Mouse (Mus musculus): ENCODE data around the gene Specc1l.
"Not testable (repeated sequence)": the region's sequence is repeated elsewhere in the genome, so short reads cannot be mapped to it uniquely, and the experiment has no call there.

The Specc1l gene

GRCm38 (mm10) chr10:75282648-75283047, 70.8 kb downstream of the Specc1l start:
- no peak for DNase-seq (ENCODE audit: low spot score in 2 of 2)

DNA sequence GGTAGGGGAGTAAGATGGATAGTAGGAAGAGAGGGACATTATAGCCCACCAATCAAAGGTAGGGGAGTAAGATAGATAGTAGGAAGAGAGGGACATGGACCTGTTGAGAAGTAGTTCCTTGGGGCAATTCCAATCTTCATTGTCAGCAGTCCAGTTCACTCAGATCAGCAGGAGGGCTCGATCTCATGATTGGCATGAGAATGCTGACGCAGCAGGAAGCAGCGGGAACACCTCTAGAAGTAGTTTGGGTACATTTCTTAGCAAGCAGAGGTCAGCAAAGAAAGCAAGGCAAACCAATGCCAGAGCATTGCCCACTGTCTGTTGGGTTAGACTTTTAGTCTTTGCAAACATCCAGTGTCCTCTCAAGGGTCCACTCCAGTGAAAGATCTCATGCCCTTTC, 71.9 kb downstream of the Specc1l start:
- no peak for DNase-seq (ENCODE audit: low spot score in 2 of 2)

GRCm38 (mm10) chr10:75288579-75288978, 76.7 kb downstream of the Specc1l start:
- DNase-seq (ENCODE audit: low spot score in 2 of 2), result no peak

DNA sequence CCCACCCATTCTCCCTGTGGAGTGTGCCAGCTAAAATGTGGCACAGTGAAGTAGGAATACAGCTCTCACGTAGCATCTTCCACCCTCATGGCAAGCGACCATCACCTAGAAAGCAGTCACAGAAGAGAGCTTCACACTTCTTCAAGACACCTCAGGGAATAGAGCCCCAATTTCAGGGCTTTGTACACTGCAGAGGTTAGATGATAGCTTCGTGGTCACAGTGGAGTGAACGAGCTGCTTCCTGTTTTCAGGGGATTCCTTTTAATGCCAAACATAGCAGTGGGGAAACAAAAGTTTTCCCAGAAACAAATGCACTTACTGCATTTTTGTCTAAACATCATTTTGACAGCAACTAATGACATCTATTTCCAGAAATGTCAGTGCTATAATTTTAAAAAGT, 77.5 kb downstream of the Specc1l start:
- no peak for DNase-seq (ENCODE audit: low spot score in 2 of 2)

DNA sequence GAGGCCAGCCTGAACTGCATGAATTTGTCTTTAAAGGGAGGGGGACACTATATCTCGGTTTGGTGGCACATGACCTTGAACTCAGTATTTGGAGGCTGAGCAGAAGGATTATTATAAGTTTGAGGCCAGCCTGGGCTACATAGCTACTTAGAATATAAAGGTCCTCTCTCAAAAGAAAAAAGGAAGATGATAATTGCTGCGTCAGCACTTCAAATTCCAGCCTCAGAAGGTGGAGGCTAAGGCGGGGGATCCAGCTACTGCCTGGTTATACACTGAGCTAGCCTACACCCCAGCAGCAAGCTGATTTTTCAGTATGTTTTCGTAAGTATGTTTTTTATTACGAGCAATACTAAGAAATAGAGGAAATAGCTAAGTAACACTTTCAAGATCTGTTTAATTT, 78.8 kb downstream of the Specc1l start:
- DNase-seq (ENCODE audit: low spot score in 2 of 2), result no peak

- DNase-seq (ENCODE audit: low spot score in 2 of 2), result no peak
Observed at GRCm38 (mm10) chr10:75291338-75291737, 79.5 kb downstream of the Specc1l start.

- not testable (repeated sequence) for DNase-seq (ENCODE audit: low spot score in 2 of 2)
Observed at GRCm38 (mm10) chr10:75292206-75292605, 80.3 kb downstream of the Specc1l start.

DNA sequence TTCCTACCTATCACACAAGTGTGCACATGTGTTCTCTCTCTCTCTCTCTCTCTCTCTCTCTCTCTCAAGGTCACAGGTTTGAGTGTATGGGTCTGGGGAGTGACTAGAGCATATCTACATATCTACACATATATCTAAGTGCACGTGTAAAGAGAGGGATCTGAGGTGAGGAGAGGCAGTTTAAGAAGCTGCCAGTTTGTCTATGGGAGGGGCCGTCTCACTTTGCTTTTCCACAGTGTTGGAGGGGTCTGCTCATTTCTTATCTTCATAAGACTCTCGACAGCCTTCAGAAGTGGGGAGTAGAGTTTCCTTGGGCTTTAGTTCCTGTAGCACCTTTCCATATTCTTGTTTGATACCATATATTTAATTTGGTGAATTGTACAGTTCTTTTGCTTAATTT, 81.4 kb downstream of the Specc1l start:
- DNase-seq (ENCODE audit: low spot score in 2 of 2), result no peak

GRCm38 (mm10) chr10:75294362-75294761, 82.5 kb downstream of the Specc1l start:
- no peak for DNase-seq (ENCODE audit: low spot score in 2 of 2)

- DNase-seq (ENCODE audit: low spot score in 2 of 2), result no peak
Observed at GRCm38 (mm10) chr10:75294926-75295325, 83.1 kb downstream of the Specc1l start.

DNA sequence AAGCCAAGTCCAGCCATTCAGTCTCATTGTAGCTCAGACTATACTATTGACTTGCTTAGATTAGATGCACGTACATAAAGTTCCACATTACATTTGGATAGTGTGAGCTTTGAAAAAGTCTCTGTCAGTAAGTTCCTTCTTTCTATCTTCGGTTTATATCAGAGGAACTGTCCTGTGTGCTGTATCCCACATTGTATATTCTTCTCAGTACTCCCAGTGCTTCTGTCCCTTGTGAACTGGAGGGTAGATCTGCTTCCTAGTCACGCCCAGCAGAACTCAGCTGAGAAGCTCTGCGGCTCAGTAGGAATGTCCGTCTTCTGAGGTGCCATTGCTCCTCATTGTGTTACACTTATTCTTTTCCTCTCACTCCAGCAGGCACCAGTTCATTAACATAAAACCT, 86.7 kb downstream of the Specc1l start:
- DNase-seq (ENCODE audit: low spot score in 2 of 2), result no peak

DNA sequence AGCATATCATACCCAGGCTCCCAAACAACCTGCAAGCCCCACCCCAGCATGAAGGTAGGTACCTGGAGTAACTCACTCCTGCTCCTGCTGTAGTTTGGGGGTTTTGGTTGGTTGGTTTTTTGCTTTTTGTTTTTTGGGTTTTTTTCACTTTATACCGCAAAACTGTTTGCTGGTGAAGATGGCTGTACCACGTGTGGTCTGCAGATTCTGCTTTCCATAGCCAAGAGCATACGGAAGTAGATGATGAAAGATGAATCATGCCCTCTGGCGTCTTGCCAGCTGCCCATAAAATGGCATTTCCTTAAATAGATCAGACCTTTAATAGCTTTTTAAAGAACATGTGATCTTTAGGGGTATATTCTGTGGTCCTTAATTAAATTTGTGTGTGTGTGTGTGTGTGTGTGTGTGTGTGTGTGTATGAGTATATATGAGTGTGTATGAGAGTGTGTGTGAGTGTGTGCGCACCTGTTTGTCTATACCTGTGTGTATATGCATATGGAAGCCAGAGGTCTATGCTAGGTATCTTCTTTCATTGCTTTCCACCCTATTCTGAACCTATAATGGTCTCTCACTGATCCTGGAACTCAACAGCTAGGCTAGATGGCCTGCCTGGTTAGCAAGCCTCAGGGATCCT, 88.0 kb downstream of the Specc1l start:
- DNase-seq (ENCODE audit: low spot score in 2 of 2), result no peak

GRCm38 (mm10) chr10:75301195-75301806, 89.4 kb downstream of the Specc1l start:
- DNase-seq (ENCODE audit: low spot score in 2 of 2), result no peak

DNA sequence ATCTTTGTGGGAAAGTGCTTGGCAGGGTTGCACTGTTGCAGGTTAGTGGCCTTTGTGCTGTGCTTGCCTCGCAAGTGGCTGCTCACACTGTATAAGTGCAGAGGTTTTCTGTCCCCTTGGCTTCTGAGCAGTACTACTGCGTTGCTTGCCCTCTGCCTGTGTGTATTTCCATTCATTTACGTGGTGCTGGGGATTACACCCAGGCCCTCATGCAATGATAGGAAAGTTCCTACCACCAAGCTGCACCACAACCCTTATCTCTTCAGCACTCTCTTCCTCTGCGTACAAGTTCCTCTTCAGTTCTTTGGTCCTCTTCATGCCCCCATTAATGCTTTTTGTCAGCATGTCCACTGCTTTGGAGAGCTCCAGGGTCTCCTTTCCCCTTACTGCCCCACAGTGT, 90.1 kb downstream of the Specc1l start:
- no peak for DNase-seq (ENCODE audit: low spot score in 2 of 2)

DNA sequence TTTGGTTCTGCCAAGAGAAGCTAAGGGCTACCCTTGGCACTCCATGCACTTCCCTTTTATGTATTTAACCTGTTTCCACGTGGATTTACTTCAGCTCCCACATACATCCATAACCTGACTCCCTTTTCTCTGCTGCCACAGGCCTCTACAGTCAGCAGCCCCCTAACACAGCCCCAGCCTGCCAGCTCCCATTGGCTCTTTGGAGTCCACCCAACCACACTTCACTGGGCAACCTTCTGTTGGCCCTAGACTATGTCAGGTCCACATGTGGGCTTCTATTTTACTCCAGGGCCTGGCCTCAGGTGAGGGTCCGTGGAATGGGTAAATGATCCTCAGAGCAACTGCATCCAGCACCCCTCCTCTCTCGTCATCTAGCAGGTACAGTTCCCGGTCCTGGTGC, 90.7 kb downstream of the Specc1l start:
- no peak for DNase-seq (ENCODE audit: low spot score in 2 of 2)

DNA sequence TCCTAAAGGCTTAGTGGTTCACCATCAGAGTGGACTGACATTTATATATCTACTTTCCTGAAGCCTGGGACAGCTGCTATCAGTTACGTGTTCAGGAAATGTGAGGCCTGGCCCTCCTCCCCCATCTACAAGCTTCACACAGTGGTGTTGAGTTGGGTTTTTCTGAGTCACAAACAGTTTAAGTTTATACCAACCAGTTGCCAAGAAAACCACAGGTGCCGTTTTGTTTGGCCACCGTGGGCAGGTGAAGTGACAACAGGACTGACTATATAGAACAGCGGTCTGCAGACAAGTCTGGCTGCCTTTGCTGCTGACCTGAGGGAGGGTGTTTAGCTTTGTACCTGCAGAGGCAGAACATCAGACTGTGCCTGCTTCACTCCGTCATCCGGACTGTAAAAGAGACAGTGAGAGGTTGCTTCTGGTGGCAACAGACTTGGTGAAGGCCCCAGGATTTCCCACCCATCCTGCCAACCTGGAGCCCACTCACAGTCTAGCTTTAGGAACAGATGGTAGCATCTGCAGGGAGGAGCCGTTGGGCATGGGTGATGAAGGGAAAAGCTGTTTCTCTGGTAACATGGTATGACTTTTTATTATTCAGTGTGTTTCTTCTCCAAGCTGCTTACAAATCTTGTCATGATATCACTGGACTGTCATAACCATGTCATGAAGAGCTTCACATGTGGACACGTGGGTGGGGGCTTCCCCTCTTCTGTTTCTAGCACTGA, 91.6 kb downstream of the Specc1l start:
- DNase-seq (ENCODE audit: low spot score in 2 of 2), result peak; percentile 42 to 43

DNA sequence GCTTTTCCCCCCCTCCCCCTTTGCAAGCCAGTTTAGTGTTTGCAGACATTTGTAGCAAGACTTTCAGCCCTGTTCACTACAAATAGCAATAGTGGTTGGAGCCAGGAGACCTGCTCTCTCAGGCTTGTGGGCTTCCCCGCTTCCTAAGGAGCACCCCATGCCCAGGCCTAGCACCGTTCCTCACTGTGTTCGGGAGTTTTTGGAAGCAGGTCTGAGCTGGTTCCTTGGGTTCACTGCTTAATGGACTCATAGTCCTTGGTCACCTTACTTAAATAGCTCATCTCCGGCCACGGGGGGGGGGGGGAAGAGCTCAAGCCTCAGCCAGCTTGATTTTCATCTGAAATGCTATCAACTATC, 92.2 kb downstream of the Specc1l start:
- no peak for DNase-seq (ENCODE audit: low spot score in 2 of 2)

- DNase-seq (ENCODE audit: low spot score in 2 of 2), result no peak
Observed at GRCm38 (mm10) chr10:75304413-75304812, 92.5 kb downstream of the Specc1l start.

DNA sequence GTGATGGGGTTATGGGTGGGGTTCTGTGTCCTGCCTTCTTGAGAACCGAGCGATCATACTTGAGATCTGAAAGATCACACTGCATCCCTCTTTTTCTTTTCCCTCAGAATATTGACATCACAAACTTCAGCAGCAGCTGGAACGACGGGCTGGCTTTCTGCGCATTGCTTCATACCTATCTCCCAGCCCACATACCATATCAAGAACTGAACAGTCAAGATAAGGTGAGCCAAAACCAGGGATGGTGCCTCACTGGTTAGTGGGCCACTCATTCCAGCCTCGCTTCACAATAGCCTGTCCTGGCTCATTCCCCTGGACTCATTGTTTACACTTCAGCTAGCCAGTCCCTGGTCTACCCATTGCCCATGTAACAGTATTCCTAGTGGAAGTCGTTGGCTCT, 95.3 kb downstream of the Specc1l start:
- no peak for DNase-seq (ENCODE audit: low spot score in 2 of 2)

GRCm38 (mm10) chr10:75312361-75312760, 100.5 kb downstream of the Specc1l start:
- no peak for DNase-seq (ENCODE audit: low spot score in 2 of 2)

GRCm38 (mm10) chr10:75314190-75314980, 102.5 kb downstream of the Specc1l start:
- no peak for DNase-seq (ENCODE audit: low spot score in 2 of 2)

GRCm38 (mm10) chr10:75315756-75316155, 103.9 kb downstream of the Specc1l start:
- no peak for DNase-seq (ENCODE audit: low spot score in 2 of 2)

All from frontal cortex, postnatal 25 days (tissue).